Mouse (Mus musculus) cerebellum, adult 9-11 months (tissue): ENCODE measurements at regions not wholly inside any gene's neighbourhood (a gene's known extent, or its start where the extent isn't known, plus 50 kb on each side); places are given as distances from the start of the nearest gene placed in this dataset.

ENCODE experiments used
- DNase-seq: peaks from one replicate; pipeline ENCODE4 v3.0.0; 2022

- DNase-seq, result no peak
These were observed 129.9 kb upstream of the Fmo9 start for GRCm38 (mm10) chr1:166811341-166812071.

GRCm38 (mm10) chr1:166812072-166812461 lies 130.4 kb upstream of the Fmo9 start:
- no peak for DNase-seq

GRCm38 (mm10) chr1:166812920-166813439 lies 131.3 kb upstream of the Fmo9 start:
- no peak for DNase-seq

- no peak for DNase-seq
These were observed 136.3 kb upstream of the Fmo9 start for GRCm38 (mm10) chr1:166817927-166818326.

- DNase-seq, result no peak
These were observed 137.0 kb upstream of the Fmo9 start for GRCm38 (mm10) chr1:166818682-166819081.

- DNase-seq, result no peak
These were observed 137.8 kb upstream of the Fmo9 start for GRCm38 (mm10) chr1:166819420-166819819.

- DNase-seq, result no peak
These were observed 138.4 kb upstream of the Fmo9 start for GRCm38 (mm10) chr1:166820050-166820449.

GRCm38 (mm10) chr1:166821146-166821545 lies 139.5 kb upstream of the Fmo9 start:
- no peak for DNase-seq

GRCm38 (mm10) chr1:166837299-166837698 lies 155.7 kb upstream of the Fmo9 start:
- no peak for DNase-seq

GRCm38 (mm10) chr1:166839833-166840232 lies 158.2 kb upstream of the Fmo9 start:
- DNase-seq, result no peak

GRCm38 (mm10) chr1:166843397-166843877 lies 157.8 kb upstream of the Fam78b start:
- no peak for DNase-seq

GRCm38 (mm10) chr1:166846566-166846965 lies 154.7 kb upstream of the Fam78b start:
- no peak for DNase-seq

- DNase-seq, result no peak
These were observed 154.0 kb upstream of the Fam78b start for GRCm38 (mm10) chr1:166847233-166847632.

GRCm38 (mm10) chr1:166848015-166848535 lies 153.1 kb upstream of the Fam78b start:
- no peak for DNase-seq

- no peak for DNase-seq
These were observed 145.2 kb upstream of the Fam78b start for GRCm38 (mm10) chr1:166855988-166856387.

- DNase-seq, result no peak
These were observed 135.0 kb upstream of the Fam78b start for GRCm38 (mm10) chr1:166866256-166866655.

- no peak for DNase-seq
These were observed 130.0 kb upstream of the Fam78b start for GRCm38 (mm10) chr1:166871258-166871657.

- DNase-seq, result no peak
These were observed 124.8 kb upstream of the Fam78b start for GRCm38 (mm10) chr1:166876452-166876851.

GRCm38 (mm10) chr1:166883215-166883614 lies 118.0 kb upstream of the Fam78b start:
- no peak for DNase-seq

GRCm38 (mm10) chr1:166895945-166896344 lies 105.3 kb upstream of the Fam78b start:
- DNase-seq, result no peak

GRCm38 (mm10) chr1:166898741-166899140 lies 102.5 kb upstream of the Fam78b start:
- DNase-seq, result no peak

GRCm38 (mm10) chr1:166899238-166899637 lies 102.0 kb upstream of the Fam78b start:
- no peak for DNase-seq

GRCm38 (mm10) chr1:166900028-166900427 lies 101.2 kb upstream of the Fam78b start:
- no peak for DNase-seq

GRCm38 (mm10) chr1:166900441-166901161 lies 100.6 kb upstream of the Fam78b start:
- DNase-seq, result no peak
